7 mouse cellular contexts compared by ENCODE assay signal in genomic region chr7:126762471-126763008, GRCm38 (mm10). TPM values are rescaled to one million over a fixed set of nuclear protein-coding genes. Genes with fewer than 3 reads are reported as not detected.
DNase-seq lines count a peak whose midpoint lies in the region; ATAC-seq lines count a peak whose summit lies in the region.

No protein-coding gene starts in this region.

- peak overlapping the region; percentile 41 for H3K4me2 ChIP-seq in forebrain, embryonic 13.5 days
- H3K4me2 ChIP-seq in intestine, embryonic 14.5 days (ENCODE audit: low read length): no peak overlapping the region; the same call in 1 of the 2 replicates
- H3K4me2 ChIP-seq in neural tube, embryonic 15.5 days: peak overlapping the region; percentile 40

- peaks cover 34% of the 10 kb centered on the region for H3K4me1 ChIP-seq in forebrain, embryonic 13.5 days
- H3K4me1 ChIP-seq in intestine, embryonic 14.5 days (replicated peaks; ENCODE audit: control insufficient read depth, insufficient read depth, low read length): peaks cover 24% of the 10 kb centered on the region
- peaks cover 39% of the 10 kb centered on the region for H3K4me1 ChIP-seq in neural tube, embryonic 15.5 days

- peak overlapping the region; percentile 10; the same call in 1 of the 2 replicates for H3K4me3 ChIP-seq in forebrain, embryonic 13.5 days
- no peak overlapping the region for H3K4me3 ChIP-seq in intestine, embryonic 14.5 days (ENCODE audit: low read depth, low read length)
- peak overlapping the region; percentile 12; the same call in 1 of the 2 replicates for H3K4me3 ChIP-seq in neural tube, embryonic 15.5 days (replicated peaks)

- no peak for ATAC-seq in forebrain, embryonic 13.5 days
- no peak for ATAC-seq in intestine, embryonic 14.5 days (replicated peaks; ENCODE audit: low FRiP score, low TSS enrichment, low read depth)
- ATAC-seq in neural tube, embryonic 15.5 days (ENCODE audit: low FRiP score): no peak

- H3K9me3 ChIP-seq in forebrain, embryonic 13.5 days (replicated peaks): no peaks in the 10 kb centered on the region
- H3K9me3 ChIP-seq in intestine, embryonic 14.5 days (ENCODE audit: control insufficient read depth, low read length): no peaks in the 10 kb centered on the region
- H3K9me3 ChIP-seq in neural tube, embryonic 15.5 days (replicated peaks): no peaks in the 10 kb centered on the region

- no peaks in the 10 kb centered on the region for H3K27me3 ChIP-seq in forebrain, embryonic 13.5 days
- H3K27me3 ChIP-seq in intestine, embryonic 14.5 days (replicated peaks; ENCODE audit: control insufficient read depth, insufficient read depth, low read length): no peaks in the 10 kb centered on the region
- no peaks in the 10 kb centered on the region for H3K27me3 ChIP-seq in neural tube, embryonic 15.5 days (replicated peaks)

- DNase-seq in left cerebral cortex, adult 8-10 months (ENCODE audit: low spot score in 2 of 2): peak; percentile 34 to 81
- DNase-seq in left cerebral cortex, adult 11 months (ENCODE audit: low spot score): no peak
- no peak for DNase-seq in intestine, embryonic 14.5 days (ENCODE audit: low spot score)
- no peak for DNase-seq in adrenal gland, postnatal 36 days
- no peak for DNase-seq in retina, postnatal 1 day

- H3K36me3 ChIP-seq in forebrain, embryonic 13.5 days (ENCODE audit: poor library complexity, severe bottlenecking): peaks cover 58% of the 10 kb centered on the region
- peaks cover 54% of the 10 kb centered on the region for H3K36me3 ChIP-seq in intestine, embryonic 14.5 days (ENCODE audit: control insufficient read depth, insufficient read depth, low read length)
- peaks cover 44% of the 10 kb centered on the region for H3K36me3 ChIP-seq in neural tube, embryonic 15.5 days

- 69% methylated on average over 17 of the region's 17 CpGs for WGBS in forebrain, embryonic 13.5 days
- WGBS in intestine, embryonic 14.5 days: 51% methylated on average over 17 of the region's 17 CpGs
- WGBS in neural tube, embryonic 15.5 days: 61% methylated on average over 17 of the region's 17 CpGs

- H3K9ac ChIP-seq in forebrain, embryonic 13.5 days: peak overlapping the region; percentile 43; the same call in 1 of the 2 replicates
- 0 out of 2 replicates have a peak overlapping the region, but pooled peaks have one; percentile 2 for H3K9ac ChIP-seq in intestine, embryonic 14.5 days (ENCODE audit: low read length)
- H3K9ac ChIP-seq in neural tube, embryonic 15.5 days (replicated peaks): peak overlapping the region; percentile 40

- peak overlapping the region; percentile 65 for H3K27ac ChIP-seq in forebrain, embryonic 13.5 days
- peak overlapping the region; percentile 22; the same call in 1 of the 2 replicates for H3K27ac ChIP-seq in intestine, embryonic 14.5 days (ENCODE audit: low read depth)
- H3K27ac ChIP-seq in neural tube, embryonic 15.5 days (replicated peaks): peak overlapping the region; percentile 63

RNA-seq across cellular contexts. Expression of gene Mapk3, which starts 3.1 kb away (rescaled TPM):
- total RNA-seq in left cerebral cortex, adult 8-10 months (2022): 100 to 1,000 TPM; 183 to 207 (median 190) TPM
- polyA plus RNA-seq in forebrain, embryonic 13.5 days (2015; fragmentation: Nextera tagmentation; extraction: Ambion mirVana): 75.3 and 78.3 TPM in 2 replicates
- 101 and 104 TPM in 2 replicates for polyA plus RNA-seq in intestine, embryonic 14.5 days (2014; fragmentation: Nextera tagmentation; extraction: Ambion mirVana)
- polyA plus RNA-seq in neural tube, embryonic 15.5 days (2015; fragmentation: Nextera tagmentation; extraction: Ambion mirVana): 104 and 105 TPM in 2 replicates
- total RNA-seq in adrenal gland, postnatal 36 days (2021): 100 to 1,000 TPM; 129 to 150 TPM

RNA-seq across cellular contexts. Expression of gene Gdpd3, which starts 3.6 kb away (rescaled TPM):
- 1 to 10 TPM; 1.4 to 3.3 (median 2.3) TPM for total RNA-seq in left cerebral cortex, adult 8-10 months (2022)
- 1.7 and 2.8 TPM in 2 replicates for polyA plus RNA-seq in forebrain, embryonic 13.5 days (2015; fragmentation: Nextera tagmentation; extraction: Ambion mirVana)
- 3.6 and 3.9 TPM in 2 replicates for polyA plus RNA-seq in intestine, embryonic 14.5 days (2014; fragmentation: Nextera tagmentation; extraction: Ambion mirVana)
- polyA plus RNA-seq in neural tube, embryonic 15.5 days (2015; fragmentation: Nextera tagmentation; extraction: Ambion mirVana): 1.0 and 1.5 TPM in 2 replicates
- total RNA-seq in adrenal gland, postnatal 36 days (2021): 1 to 10 TPM; 1.3 to 4.7 TPM

RNA-seq across cellular contexts. Expression of gene Ypel3, which starts 14.2 kb away (rescaled TPM):
- total RNA-seq in left cerebral cortex, adult 8-10 months (2022): 100 to 1,000 TPM; 256 to 289 (median 278) TPM
- 124 and 143 TPM in 2 replicates for polyA plus RNA-seq in forebrain, embryonic 13.5 days (2015; fragmentation: Nextera tagmentation; extraction: Ambion mirVana)
- 105 and 106 TPM in 2 replicates for polyA plus RNA-seq in intestine, embryonic 14.5 days (2014; fragmentation: Nextera tagmentation; extraction: Ambion mirVana)
- polyA plus RNA-seq in neural tube, embryonic 15.5 days (2015; fragmentation: Nextera tagmentation; extraction: Ambion mirVana): 187 and 207 TPM in 2 replicates
- total RNA-seq in adrenal gland, postnatal 36 days (2021): 100 to 1,000 TPM in 1 of 2 experiments, 10 to 100 TPM in 1; 88.9 to 157 TPM

RNA-seq across cellular contexts. Expression of gene Tbx6, which starts 18.7 kb away (rescaled TPM):
- total RNA-seq in left cerebral cortex, adult 8-10 months (2022): under 1 TPM; 0.63 to 1.00 (median 0.84) TPM
- polyA plus RNA-seq in forebrain, embryonic 13.5 days (2015; fragmentation: Nextera tagmentation; extraction: Ambion mirVana): 0.43 and 0.55 TPM in 2 replicates
- 0.36 and 0.47 TPM in 2 replicates for polyA plus RNA-seq in intestine, embryonic 14.5 days (2014; fragmentation: Nextera tagmentation; extraction: Ambion mirVana)
- polyA plus RNA-seq in neural tube, embryonic 15.5 days (2015; fragmentation: Nextera tagmentation; extraction: Ambion mirVana): 0.34 and 0.35 TPM in 2 replicates
- total RNA-seq in adrenal gland, postnatal 36 days (2021): under 1 TPM; 0.46 to 0.70 TPM

RNA-seq across cellular contexts. Expression of gene Ppp4c, which starts 29.8 kb away (rescaled TPM):
- 10 to 100 TPM; 48.2 to 56.0 (median 51.2) TPM for total RNA-seq in left cerebral cortex, adult 8-10 months (2022)
- polyA plus RNA-seq in forebrain, embryonic 13.5 days (2015; fragmentation: Nextera tagmentation; extraction: Ambion mirVana): 246 and 258 TPM in 2 replicates
- 277 and 280 TPM in 2 replicates for polyA plus RNA-seq in intestine, embryonic 14.5 days (2014; fragmentation: Nextera tagmentation; extraction: Ambion mirVana)
- polyA plus RNA-seq in neural tube, embryonic 15.5 days (2015; fragmentation: Nextera tagmentation; extraction: Ambion mirVana): 154 and 188 TPM in 2 replicates
- 10 to 100 TPM; 81.0 to 86.5 TPM for total RNA-seq in adrenal gland, postnatal 36 days (2021)

Comparison
In these comparisons a context has a peak if more than half of its experiments do, and no peak if none do; other contexts are left out.
1. DNase-seq: peak in left cerebral cortex, adult 8-10 months (2 of 2); none in left cerebral cortex, adult 11 months (single experiment), intestine, embryonic 14.5 days (single experiment), adrenal gland, postnatal 36 days (0 of 2) and retina, postnatal 1 day (single experiment).
2. Peak in every context shown above with its lines, with median percentiles within 50 percentile points of each other: H3K27ac ChIP-seq and H3K9ac ChIP-seq.